Mouse (Mus musculus): ENCODE data around the gene Mras.

The Mras gene

DNA sequence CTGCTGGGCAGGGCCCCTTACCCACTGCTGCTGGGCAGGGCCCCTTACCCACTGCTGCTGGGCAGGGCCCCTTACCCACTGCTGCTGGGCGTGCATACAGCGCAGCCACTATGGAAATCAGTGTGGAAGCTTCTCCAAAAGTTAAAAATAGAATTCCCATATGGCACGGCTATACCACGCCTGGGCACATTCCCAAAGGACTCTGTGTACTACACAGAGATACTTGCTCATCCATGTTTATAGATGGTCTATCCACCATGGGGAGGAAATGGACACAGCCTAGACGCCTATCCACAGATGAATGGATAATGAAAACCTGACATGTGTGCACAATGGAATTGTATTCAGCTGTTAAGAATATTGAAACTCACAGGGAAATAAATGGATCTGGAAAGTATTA is 3.8 kb upstream of the Mras start:
- no peak for DNase-seq (ENCODE audit: low read depth, low spot score)

DNA sequence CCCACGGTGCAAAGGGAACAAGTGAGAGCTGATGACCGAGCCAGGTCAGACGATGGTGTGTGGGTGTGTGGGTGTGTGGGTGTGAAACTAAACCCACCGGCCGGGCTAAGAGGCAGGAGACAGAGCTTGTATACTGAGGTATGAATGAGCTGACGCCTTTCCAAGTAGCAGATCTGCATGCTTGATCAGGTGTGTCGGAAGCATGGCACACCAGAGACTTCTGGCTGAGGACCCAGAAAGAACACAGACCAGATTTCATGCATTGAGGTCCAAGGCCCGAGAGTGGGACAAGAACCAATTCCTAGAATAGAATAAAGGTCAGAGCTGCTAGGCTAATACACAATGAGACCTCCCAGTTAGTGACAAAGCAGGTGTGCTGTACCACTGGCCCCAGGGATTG is 1.9 kb upstream of the Mras start:
- DNase-seq (ENCODE audit: low read depth, low spot score): no peak

- DNase-seq (ENCODE audit: low read depth, low spot score): no peak
These were observed 792 bp upstream of the Mras start for GRCm38 (mm10) chr9:99437781-99438565.

DNA sequence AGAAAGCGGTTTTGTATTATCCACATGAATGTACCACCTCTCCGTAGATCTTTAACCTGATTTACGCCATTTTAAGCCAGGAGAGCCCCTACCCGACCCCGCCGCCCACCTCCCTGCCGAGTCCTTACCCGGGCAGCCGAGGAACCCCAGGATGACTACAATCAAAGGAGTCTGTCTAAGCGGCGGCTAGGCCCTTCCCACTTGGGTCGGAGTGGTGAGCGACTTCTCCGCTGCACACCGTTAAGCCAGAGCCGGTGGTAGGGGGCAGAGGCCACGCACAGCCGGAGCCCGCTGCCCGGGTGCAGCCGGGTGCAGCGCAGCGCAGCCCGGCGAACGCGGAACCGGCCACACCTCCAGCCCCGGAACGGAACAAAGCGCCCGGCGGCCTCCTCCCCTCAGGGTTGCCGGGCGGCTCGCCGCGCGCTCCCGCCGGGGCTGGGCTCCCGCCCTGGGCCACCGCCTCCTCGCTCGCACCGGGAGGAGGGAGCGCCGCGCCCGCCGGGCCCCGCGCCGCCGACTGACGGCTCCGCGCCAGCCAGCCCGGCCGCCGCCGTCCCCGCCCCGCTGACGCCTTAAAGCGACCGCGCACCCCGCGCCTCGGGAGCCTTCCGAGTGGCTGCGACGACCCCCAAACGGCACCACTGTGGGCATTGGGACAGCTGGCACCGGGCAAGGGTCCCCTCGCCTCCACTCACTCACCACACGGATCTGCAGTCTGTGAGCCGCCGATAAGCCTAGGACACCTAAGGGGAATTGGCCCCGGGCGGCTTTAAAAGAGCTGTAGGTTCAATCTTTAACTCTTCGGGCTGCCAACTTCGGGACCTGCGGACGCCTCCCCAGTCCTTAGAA is 775 bp downstream of the Mras start:
- DNase-seq (ENCODE audit: low read depth, low spot score): no peak

GRCm38 (mm10) chr9:99435619-99436181 is 1.5 kb downstream of the Mras start:
- no peak for DNase-seq (ENCODE audit: low read depth, low spot score)

DNA sequence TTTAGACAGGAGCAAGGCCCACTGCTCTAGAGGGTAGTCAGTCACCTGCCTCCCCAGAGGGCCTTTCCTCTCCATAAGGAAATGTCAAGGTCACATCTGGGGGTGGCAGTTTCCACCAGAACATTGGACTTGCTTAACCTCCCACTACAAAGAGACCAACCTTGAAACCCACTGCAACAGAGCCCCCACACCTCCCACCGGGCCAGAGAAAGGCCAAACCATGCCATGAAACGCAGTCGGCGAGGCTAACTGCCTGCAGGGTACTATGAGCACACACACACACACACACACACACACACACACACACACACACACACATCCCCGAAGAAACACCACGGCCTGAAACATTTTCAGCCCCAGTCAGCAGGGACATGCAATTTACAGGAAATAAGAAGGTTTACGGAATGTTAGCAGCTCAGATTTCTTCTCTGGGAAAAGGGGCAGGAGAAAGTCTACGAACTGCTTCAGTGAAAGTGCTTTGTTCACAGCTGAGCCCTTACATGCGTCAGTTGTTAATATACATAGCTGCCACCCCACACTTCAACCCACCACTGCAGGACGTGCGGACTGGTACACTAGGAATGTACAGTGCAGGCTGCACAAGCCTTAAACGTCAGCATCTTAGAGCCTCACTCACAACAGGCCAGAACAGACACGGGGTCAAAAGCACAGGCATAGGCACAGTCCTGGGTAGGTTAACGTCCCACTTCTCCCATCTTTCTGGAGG is 2.1 kb downstream of the Mras start:
- DNase-seq (ENCODE audit: low read depth, low spot score): no peak

DNA sequence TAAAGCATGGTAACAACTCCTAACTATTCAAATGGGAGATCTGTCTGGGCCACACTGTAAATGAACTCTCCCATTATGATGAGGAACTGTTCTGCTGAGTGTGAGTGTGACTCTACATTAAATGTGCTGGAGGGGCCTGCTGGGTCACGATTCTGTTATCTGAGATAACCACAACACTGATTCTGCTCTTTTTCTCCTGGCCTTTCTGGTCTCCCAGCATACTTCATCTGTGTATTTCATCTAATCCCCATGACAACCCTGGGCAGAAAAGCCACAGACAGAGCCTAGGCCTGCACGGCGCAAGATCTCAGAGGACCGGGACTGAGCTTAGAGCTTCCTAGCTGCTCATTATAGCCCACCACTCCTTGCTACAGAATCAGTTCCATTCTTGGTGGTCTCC is 4.7 kb downstream of the Mras start:
- DNase-seq (ENCODE audit: low read depth, low spot score): no peak

DNA sequence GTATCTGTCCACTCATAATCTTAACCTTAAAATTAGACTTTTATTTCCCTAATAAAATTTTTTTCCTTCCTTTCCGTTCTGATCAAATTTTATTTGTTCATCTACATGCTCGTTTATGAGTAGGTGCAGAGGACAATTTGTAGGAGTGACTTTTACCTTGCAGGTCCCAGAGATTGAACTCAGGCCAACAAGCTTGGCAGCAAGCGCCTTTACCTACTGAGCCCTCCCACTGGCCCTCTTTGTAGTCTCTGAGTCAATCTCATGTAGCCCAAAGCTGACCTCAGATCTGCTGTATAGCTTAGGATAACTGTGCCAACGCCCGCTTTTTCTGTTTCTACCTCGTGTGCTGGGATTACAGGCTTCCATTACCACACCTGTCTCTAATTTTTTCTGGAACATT is 5.2 kb downstream of the Mras start:
- DNase-seq (ENCODE audit: low read depth, low spot score): no peak

DNA sequence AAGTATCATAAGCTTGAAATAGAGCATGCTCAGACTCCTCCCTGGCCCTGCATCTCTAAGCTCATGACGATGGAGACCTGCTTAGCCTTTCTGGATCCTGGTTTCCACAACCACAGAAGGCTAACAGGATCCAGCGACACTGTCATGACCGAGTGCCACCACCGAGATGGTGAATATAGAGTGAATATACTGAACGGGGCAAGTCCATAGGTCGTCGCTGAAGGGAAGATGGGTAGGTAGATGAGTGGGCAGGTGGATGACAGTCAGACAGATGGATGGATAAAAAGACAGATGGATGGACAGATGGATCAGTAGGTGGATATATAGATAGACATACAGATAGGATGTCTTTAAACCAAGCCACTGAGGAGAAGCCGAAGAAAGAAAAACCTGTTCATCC is 5.8 kb downstream of the Mras start:
- DNase-seq (ENCODE audit: low read depth, low spot score): no peak

DNA sequence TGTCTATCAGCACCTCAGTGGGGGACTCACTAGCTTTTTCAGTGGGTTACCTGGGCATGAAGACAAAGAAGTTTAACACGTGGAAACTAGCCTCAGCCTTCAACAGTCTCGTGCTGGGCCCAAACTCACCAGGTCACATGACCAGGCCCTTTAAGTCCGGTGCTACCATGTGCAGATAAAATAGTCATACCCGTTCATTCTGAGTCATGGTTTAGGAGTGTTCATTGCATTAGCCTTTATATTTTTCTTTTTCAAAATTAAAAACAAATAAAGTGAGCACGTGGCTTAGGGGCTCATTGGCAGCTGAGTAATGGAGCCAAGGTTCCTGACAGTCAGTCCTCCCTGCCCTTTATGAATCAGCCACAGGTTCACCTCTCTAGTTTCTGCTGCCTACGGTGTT is 6.4 kb downstream of the Mras start:
- no peak for DNase-seq (ENCODE audit: low read depth, low spot score)

DNA sequence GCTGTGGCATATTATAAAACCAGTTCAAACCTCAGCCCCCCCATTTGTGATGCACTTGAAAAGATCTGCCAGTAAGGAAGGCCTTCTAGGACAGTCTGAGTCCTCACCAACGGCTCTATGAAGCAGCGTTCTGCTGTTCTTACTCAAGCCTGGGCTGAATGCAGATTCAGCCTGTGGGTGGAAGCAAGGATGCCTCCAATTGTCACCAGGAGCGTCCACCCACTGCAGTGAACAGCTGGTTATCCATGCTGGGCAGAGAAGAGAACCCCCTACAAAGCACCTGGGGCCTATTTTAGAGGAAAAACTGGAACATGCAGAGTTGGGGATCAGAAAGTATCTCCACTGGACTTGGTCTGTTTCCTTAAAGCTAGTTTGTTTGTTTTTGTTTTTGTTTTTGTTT is 7.3 kb downstream of the Mras start:
- no peak for DNase-seq (ENCODE audit: low read depth, low spot score)

DNA sequence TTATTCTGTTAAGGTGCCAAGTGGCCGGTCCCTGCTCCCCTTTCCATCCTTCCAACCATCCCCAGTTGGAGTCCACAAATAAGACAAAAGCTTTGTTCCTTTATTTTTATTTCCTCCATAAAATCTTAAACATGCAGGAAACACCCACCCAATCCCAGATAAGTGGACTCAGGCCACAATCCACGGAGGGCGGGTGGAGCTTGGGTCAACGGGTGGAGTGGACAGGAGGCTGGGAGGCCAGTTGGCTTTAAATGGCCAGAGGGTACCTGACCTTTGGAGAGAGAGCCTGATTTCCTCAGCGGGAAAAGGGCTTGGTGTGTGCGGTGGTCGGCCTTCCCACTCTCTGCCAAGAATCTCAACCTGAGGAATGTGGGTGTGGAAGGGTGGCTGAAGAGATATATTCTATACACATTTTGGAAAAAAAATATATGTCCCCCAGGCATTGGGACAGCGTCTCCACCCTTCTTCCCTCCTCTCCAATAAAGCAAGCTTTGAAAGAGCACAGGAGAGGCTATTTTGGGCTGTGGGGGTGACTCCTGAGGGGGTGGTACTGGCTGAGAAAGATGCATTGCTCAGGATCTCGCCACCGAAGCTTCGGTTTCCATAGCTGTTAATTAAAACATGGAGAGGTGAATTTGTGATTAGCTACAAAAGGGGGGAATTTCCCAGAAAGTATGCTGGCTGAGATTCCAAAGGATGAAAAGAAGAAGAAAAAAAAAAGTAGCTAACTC is 8.4 kb downstream of the Mras start:
- no peak for DNase-seq (ENCODE audit: low read depth, low spot score)

DNA sequence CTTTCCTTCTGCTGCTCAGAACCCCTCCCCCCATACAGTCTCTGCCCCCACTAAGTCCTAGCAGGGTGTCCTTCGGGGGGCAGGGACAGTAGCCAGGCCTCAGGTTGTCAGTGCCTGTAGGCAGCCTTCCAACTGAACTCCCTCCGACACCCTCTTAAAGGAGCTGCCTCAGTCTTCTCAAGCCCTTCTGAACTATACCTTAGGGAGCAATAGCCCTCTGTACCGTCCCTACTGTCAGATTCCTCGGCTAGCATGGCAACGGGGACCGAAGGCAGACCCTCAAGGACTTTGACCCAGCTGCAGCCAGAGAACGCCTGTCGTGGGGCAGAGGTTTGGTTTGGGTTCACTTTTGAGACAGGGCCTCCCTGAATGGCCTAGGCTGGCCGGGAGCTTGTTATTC is 11.9 kb downstream of the Mras start:
- no peak for DNase-seq (ENCODE audit: low read depth, low spot score)

- DNase-seq (ENCODE audit: low read depth, low spot score): no peak
These were observed 12.7 kb downstream of the Mras start for GRCm38 (mm10) chr9:99424574-99424863.

DNA sequence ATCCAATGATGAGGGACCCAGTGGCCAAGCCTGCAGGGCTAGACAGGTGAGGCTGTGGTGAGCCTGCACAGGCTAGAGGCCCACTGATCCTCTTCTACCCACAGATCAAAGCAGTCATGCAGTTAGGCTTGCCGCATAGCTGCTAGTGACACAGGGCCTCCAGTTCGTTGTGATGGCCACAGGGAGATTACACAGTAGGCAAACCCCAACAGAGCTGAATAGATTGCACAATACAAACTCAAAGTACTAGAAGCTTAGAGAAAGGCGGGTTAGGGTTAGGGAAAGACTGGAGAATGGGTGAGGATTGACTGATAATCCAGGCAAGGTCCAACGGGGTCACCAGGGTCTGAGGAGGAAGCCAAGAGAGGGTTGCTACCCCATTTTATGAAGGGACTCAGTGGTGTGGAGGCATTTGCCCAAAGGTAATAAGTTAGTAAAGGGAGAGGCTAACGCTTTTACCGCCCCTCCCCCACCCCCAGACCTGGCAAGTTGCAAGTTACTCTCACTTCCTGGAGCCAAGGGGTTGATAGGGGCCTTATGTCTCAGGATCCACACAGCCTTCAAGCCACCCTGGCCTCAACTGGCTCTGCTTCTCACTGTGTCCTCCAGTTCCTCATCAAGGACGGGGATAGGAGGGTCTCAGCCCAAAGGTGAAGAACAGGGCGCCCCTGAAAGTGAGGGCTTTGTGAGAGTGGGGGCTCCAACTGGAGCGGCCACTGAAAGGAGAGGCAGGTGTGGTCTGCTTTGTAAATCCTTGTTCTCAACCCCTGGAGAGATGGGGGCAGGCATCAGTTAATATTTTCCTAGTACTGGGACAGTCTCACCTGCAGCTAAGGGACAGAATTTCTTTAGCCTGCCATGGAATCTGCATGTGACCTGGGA is 13.2 kb downstream of the Mras start:
- DNase-seq (ENCODE audit: low read depth, low spot score): no peak

GRCm38 (mm10) chr9:99421914-99422313 is 15.3 kb downstream of the Mras start:
- DNase-seq (ENCODE audit: low read depth, low spot score): no peak

- DNase-seq (ENCODE audit: low read depth, low spot score): no peak
These were observed 17.1 kb downstream of the Mras start for GRCm38 (mm10) chr9:99419951-99420701.

DNA sequence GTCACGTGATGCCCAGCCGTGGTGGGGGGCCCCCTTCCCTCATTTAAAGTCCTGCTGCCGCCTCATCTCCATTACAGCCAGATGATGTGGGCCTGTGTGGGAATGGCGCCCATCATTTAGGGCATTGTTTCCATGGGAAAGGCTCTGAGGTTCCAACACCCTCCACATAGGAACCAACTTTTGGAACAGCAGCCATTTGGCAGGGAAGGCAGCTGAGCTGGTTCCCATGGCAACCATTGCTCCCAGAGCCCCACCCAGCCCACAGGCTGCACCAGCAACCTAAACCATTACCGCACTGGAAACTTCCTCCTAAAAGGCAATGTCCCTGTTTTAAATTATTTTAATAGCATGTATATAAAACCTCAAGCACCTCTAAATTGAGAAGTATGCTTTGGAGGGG is 18.8 kb downstream of the Mras start:
- no peak for DNase-seq (ENCODE audit: low read depth, low spot score)

GRCm38 (mm10) chr9:99417288-99417846 is 19.8 kb downstream of the Mras start:
- no peak for DNase-seq (ENCODE audit: low read depth, low spot score)

- no peak for DNase-seq (ENCODE audit: low read depth, low spot score)
These were observed 20.4 kb downstream of the Mras start for GRCm38 (mm10) chr9:99416809-99417208.

All from brain, embryonic 18.5 days (tissue).